Mouse (Mus musculus) thymus, adult 2 months (tissue): ENCODE measurements around the gene Pex11a.

Experiments
- CTCF ChIP-seq: fragments of 200-500 bp; IDR thresholded peaks from 2 replicates; pipeline ENCODE4 v1.5.1; 2012; ENCODE audit warnings: mild to moderate bottlenecking, control low read depth, low read length, moderate library complexity, borderline replicate concordance; ENCODE audit not compliant: control insufficient read depth, poor library complexity, insufficient read depth; ENCODE audit errors: extremely low read depth
- POLR2A ChIP-seq: fragments of 200-500 bp; IDR thresholded peaks from 2 replicates; pipeline ENCODE4 v1.6.1; 2012; ENCODE audit warnings: mild to moderate bottlenecking, low read length, control low read depth, moderate library complexity; ENCODE audit not compliant: control insufficient read depth, poor library complexity, insufficient read depth; ENCODE audit errors: extremely low read depth

- TF ChIP-seq CTCF (no peak), POLR2A (no peak)
These were observed 26.7 kb upstream of the Pex11a start for GRCm38 (mm10) chr7:79769664-79770063.
